Mouse (Mus musculus) frontal cortex, postnatal 36 days (tissue): Measurements from ENCODE around the gene Gm42906.

Experiments used
- DNase-seq, 2 experiments: peaks; one replicate each; pipeline ENCODE4 v3.0.0; 2022; ENCODE audit warnings: low spot score in 2 of 2

Gene Gm42906

DNA sequence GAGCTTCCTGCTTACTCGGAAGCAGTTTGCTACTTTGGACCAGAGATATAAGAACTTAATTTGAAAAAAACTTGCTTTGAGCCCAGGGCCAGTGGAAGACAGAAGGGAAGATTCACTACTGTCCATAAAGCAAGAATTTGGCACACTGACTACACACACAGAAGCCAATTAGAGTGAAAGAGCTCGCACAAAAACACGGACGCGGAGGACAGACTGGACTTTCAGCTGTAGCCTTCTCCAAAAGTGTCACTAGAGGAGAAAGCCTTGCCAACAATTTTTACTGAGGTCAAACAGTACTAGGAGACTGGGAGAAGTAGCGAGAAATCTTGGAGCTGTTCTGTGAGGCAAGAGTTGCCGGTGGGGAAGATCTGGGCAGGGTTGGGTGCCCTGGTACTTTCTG lies 128.4 kb downstream of the Gm42906 start:
- DNase-seq, result no peak

DNA sequence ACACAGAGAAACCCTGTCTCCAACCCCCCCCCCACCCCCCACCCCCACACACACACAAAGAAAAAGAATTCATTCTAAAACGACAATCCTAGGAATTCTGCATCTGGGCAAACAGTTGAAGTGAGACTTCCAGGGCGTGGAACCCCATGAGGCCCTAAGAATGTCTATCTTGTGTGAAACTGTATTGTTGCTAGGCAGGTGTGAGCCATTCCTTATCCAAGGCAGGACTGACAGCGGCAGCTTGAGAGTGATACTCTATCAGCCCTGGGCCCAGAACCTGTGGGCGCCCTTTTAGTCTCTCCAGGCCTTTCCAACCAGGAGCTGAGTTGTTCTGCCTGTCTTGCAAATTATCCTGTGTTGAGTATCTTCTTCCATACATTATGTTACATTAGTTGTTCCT lies 129.6 kb downstream of the Gm42906 start:
- DNase-seq, result no peak

DNA sequence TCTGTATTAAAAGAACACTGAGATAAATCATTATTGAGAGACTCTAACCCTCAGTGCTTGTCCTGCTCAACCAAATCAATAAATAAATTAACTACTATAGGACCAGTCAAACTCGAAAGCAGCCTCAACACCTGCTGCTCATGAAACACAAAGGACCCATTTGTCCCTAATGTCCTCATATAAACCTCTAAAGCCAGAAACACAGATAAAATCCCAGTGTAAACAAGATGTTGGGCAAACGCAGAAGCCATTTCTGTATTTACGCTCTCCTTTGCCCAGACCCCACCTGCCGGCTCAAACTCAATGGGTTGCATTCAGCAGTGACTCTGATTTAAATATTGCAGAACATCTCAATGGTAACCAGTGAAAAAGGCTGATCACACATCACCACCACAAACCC lies 131.7 kb downstream of the Gm42906 start:
- DNase-seq, result no peak

DNA sequence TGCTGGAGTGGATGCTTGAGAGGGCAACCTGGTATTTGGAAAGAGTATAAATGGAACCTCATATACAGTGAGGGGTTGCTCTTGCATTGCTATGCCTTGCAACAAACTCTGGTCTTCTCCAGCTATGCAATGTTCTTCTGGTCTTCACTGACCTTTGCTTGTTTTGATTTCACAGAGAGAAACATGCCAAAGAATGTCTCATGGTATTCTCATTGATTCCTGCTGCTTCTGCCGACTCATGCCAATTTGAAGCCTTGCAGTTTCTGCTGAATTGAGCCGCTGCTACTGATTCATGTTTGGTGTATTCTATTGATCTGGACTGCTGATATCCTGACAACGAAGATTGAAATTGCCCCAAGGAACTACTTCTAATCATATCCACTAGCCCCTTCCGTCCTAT lies 134.4 kb downstream of the Gm42906 start:
- no peak for DNase-seq

DNA sequence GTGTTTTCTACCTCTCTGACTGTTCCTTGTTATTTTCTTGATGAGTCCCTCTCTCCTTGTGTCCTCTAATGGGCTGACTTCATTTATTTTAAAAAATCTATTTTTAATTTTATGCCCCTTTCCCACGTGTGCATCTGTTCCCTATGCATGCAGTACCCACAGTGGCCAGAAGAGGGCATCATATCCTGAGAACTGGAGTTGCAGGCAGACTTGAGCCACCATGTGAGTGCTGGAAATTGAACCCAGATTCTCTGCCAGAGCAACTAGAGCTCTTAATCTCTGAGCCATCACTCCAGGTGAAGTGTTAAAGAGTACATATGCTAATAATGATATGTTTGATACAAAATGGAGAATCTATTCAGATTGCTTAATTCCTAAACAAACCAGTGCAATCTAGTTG lies 135.7 kb downstream of the Gm42906 start:
- no peak for DNase-seq

DNA sequence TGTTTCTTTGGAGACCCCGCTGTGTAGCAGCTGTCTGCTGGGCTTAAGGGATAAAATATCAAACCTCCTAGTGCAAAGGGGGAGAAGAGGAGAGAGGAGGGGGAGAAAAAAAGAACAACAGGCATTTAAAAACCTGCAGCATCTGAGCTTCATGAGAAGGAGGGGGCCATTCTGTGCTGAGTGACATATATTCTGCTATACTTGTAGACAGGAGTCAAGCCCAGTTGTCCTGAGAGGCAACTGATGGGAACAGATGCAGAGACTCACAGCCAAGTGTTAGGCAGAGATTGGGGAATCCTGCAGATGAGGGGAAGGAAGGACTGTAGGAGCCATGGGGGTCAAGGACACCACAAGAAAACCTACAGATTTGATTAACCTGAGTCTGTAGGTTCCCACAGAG lies 141.6 kb downstream of the Gm42906 start:
- no peak for DNase-seq

DNA sequence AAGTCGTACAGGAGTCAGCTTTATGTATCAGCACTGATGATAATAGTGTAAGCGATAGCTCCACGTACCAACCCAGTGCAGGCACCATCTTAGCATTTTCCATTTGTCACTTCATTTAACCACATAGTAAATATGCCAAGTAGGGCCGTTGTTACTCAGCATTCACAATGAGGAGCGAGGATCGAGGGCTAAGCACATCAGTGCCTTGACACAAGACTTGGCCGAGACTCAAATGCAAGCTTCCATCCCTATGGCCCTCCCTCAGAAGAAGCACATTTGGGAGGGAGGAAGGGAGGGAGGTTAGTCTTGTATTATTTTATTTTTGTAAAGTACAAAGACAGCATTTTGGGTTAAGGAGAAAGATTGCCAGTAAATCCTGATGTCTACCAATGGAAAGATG lies 148.4 kb downstream of the Gm42906 start:
- DNase-seq, result no peak

DNA sequence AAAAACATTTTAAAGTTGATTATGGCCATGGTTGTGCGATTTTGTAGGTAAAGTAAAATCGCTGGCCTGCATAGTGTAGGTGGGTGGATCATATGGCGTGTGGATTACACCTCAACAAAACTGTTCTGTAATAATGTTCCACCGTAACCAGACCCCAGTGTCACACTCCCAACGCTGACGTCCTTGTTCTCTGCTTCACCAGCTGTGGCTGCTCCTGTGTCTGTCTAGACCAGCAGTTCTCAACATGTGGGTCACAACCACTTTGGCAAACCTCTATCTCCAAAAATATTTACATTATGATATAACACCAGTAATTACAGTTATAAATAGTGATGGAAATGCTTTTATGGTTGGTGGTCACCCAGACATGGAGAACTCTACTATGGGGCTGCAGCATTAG lies 150.0 kb downstream of the Gm42906 start:
- no peak for DNase-seq

DNA sequence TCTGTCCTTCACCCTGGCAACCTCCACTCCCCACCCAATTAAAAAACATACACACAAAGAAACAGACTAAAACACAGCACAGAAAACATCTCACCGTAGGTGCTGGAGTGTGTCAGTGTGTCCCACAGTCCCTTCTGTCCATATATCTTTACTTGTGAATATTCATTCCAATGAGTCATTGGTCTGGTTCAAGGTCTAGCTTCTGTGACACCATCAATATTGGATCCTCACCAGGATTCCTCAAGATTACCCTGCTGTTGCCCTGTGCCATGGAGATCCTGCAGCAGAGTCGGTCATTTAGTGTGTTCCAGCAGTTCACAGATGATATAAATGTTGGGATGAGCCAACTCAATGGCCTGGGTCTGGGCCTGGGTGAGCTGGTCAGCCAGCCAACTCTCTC lies 152.0 kb downstream of the Gm42906 start:
- no peak for DNase-seq

DNA sequence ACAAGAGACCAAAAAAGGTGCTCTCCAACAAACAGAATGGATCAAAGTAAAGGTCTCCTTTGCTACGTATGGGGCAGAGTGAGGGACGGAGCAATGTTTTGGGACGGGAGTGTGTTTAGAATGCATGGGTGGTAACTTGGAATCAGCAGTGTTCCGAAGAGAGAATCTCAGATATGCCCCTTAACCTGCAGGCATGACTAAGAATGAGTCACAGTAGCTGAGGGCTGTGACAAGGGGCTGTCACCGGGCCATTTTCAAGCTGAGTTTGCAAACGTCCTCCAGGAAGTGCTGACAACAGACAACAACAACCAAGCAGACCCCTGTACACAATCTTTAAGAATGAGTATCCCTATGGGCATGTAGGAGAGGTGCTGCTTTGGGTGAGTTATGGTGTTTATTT lies 153.7 kb downstream of the Gm42906 start:
- DNase-seq, result no peak

DNA sequence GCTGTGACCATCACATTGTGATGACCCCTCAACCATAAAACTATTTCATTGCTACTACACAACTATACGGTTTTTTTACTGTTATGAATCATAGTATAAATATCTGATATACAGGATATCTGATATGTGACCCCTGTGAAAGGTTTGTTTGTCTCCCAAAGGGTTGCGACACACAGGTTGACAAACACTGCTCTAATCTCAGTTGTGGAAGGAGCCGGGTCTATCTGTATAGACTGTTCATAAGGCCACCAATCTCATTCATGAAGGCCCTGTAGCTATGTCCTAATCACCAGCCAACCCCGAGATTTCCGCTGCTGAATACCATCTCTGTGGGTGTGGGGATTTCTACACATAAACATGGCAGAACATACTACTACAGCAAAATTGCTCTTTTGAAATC lies 157.1 kb downstream of the Gm42906 start:
- no peak for DNase-seq

DNA sequence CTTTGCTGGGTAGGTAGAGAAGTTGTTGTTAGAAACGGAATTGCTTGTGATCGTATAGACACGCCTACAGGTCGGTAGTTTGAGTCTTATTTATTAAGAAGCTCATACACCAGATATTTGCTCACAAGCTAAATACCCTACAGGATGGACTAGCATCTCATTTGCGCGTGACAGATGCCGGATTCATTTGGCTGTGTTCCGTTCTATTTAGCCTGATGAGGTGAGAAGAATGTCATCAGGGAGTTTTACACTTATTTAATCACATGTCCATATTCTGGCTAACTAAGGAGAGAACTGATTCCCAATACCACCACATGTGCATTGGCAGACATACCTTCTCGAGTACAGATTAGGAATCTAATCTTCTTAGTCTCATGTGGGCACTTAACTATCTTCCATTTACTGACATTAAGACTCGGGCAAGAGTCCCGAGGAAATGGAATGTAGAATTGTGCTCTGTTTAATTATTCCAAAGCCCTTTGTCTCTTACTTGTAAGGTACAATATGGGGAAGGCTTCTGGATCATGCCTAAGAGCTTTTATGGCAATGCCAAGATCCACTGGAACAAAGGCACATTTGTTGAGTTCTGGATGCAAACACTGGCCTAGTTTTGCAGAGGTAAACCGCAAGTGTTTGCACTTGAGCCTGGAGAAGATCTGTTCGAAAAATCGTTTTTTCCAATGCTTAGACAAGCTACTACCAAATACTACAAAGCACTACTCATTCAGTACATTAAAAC lies 160.9 kb downstream of the Gm42906 start:
- no peak for DNase-seq

DNA sequence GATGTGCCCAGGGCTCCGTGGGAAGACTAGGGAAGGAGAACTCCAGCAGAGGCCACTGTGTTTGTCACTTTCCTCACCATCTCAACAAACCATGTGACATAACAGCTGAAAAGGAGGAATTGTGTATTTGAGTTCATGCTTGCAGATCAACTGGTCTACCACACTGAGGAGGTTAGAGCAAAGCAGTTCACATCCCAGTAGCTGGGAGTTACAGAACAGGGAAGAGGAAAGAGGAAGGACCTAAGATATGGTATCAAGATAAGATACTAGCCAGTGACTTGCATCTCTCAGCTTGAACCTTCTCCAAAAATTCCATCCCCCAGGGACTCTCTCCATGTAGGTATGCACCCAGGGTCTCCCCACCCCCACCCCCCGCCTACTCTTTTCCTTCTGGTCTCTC lies 166.4 kb downstream of the Gm42906 start:
- no peak for DNase-seq

DNA sequence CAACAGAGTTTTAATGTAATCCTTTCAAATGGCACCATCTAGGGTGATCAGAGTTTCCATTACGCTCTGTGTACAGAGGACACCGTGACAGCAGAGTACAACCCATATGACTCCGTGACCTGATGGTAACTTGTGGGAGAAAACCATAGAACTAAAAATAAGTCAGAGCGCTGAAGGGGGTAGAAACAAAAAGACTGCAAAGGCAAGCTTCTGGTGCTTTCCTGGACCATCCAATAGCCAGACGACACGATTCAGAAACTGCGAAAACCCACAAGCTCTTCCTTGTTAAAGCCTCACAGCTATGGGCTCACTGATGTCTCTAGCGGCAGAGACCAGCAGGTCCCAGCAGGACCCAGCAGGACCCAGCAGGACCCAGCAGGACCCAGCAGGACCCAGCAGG lies 175.8 kb downstream of the Gm42906 start:
- no peak for DNase-seq

DNA sequence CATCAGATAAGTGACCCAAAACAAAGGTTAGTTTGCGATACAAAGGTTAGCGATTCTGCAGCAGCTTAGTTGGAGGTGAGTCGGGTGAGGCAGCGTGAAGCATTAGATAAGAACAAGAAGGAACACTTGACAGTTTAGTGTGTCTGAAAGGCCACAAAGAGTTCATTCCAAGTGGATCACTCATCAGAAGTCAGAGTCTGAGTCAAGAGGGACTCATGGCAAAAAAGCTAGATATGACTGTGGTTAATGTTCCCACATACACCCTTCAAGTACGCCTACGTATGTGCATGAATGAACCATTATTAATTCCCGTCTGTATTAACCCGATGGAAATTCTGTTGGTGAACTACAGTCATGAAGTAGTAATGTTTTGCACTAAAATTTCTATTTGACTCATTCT lies 176.3 kb downstream of the Gm42906 start:
- DNase-seq, result no peak

DNA sequence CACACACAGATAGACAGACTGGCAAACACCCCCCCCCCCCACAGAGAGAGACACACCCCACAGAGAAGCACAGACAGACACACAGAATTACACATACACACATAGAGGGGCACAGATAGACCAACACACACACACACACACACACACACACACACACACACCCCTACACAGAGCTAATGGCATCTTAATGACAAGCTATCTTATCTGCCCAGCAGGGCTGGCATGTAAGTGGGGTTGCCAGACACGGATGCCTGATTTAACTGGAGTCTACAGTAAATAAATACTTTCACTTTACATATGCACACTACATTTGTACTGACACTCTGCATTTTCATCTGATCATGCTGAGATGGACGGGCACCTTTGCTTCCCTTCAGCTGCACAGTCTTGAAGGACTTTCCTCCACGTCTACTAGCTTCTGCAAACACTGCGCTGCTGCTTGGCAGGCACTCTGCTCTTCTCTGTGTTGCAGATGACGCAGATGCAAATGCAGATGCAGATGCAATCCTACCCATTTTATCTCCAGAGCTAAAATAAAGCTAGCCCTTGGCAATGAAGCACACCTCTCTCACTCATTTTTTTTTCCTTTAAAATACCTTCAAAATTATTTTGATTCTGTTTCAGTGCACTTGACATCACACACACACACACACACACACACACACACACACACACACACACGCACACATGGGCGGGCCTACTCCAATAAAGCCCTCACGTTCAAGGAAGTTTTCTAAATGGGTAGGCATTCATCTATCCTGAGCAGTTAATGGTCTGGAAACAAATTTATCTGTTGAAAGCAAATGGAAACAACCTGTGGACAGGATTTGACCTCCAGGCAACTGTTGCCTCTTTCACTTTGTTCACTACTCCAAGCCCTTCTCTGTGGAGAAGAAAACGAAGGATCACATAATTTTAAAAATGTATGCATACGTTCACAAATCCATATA lies 179.0 kb downstream of the Gm42906 start:
- peak in 1 of 2 experiments; percentile 38 for DNase-seq

DNA sequence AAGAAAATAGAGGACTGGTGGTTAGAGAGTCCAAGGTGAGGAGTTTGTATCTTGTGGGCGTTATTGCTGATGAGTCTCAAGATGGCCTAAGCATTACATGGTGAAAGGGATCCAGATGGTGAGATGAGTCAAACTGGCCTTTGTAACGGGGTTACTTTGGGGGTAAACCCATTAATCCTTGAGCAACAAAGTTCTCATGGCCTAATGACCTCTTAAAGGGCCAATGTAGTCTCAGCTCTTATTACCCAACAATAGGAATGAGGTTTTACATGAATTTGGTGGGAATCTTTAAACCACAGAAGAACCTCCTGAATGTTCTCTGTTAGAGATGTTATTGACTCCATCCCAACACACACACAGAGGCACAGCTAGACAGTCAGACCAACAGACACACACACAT lies 179.9 kb downstream of the Gm42906 start:
- DNase-seq, result no peak

DNA sequence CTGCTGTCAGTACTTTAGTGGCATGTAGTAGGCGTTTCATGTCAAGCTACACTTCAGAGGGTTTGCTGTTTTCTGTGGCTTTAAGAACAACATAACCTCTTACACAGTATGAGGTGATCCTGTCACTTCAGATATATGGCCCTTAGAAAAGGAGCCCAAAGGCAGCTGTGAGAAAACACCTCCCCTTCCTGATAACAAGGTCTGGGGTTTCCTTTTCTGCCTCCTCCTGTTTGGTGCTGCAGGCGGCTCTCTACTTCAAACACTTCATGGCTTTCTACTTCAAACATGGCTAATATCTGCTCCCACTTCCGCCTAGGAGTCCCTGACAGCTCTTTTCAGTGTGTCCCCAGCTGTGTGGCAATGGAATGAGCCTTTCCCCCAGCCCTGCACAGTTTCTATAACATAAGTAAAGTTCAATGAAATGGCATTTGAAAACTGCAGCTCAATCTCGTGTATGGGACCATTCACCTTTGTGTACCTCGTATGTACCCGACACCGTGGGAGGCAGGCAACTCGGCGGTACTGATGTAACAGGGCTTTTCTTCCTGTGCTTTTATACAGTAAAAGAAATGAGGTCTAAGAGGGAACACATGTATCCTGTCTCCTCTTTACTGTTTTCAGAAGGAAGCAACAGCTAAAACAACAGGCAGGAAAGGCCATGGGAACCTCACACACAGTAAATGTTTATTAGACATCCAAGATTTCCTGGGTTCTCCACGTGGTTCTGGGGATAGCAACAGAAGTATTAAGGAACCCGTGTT lies 180.7 kb downstream of the Gm42906 start:
- no peak for DNase-seq

DNA sequence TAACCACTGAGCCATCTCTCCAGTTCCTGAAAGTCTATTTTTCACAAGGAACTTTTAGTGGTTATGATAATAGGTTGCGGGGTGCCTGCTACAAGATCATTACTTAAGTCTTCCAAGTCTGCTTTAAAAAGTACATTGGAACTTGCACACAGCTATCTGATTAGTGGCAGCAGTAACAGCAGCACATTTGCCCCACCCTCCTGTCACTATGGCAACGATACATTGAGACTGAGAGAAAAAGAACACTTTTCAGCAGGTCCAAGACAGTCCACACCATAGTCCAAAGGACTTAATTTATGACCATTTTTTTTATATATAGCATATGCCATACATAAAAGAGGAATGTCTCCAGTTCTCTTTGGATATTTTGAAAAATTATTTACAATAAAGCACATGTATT lies 181.7 kb downstream of the Gm42906 start:
- DNase-seq, result no peak

DNA sequence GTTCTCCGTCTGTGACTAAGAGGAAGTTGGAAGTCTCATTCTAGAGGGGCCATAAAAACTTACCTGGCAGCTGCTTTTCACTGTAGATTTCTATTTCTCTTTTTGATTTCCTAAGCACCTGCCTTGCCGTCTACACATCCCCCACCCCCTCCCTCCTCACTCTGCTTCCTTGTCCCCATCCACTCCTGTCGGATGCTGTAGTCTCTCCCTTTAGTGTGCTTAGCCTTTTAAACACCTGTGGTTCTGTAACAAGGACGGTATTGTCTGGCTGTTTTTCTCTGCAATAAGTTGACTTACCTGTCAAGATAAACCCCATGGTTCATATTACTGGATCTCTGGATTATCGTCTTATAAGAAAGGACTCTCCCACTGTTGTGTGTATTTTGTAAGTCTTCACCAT lies 182.4 kb downstream of the Gm42906 start:
- no peak for DNase-seq

DNA sequence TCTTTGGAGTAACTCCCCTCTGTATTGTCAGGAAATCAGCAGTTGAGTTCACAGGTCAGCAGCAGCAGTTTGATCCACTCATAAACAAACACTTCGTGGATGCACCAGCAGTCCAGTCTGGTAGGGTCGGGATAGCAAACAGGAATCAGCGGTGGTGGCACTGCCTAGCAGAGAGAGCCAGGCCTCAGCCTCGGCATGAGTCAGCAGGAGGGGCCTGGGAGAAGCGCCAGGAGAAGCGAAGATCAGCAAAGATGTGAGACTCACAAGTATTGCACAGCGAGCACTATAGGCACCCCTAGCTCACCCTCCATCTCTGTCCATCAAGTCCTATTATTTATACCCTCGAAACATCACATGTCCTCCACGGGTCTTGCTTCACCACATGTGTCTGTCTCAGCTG lies 189.2 kb downstream of the Gm42906 start:
- no peak for DNase-seq

DNA sequence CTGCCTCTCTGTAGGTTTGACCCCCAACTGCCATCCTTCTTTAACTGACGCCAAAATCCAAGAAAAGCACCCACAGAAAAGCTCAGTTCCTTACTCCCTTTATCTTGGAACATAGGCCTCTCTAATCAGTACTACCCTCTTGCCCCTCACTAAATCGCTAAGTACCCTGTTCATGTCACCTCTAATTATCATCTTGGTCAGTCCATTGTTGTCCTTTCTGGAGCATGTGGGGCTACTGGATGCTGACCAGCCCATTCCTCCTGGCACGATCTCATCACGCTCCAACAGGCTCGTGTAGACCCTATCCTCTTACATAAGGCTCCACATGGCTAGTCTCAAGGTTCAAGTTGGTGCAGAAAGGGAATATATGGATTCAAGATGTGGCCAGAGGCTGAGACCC lies 191.6 kb downstream of the Gm42906 start:
- no peak for DNase-seq
